Mouse (Mus musculus) CH12.LX (cell line): ENCODE measurements around the gene Rgs3.

Experiments
- CHD2 ChIP-seq: IDR thresholded peaks from 2 replicates; pipeline ENCODE4 v1.6.1; 2011; ENCODE audit warnings: low read length, improper control_type of control experiment
- CTCF ChIP-seq, 2 experiments: IDR thresholded peaks in 1 of 2; conservative IDR thresholded peaks in 1 of 2; 2 replicates each; pipeline ENCODE4 v1.5.1; 2011 to 2012; ENCODE audit warnings: low read depth in 2 of 2, low read length in 2 of 2, improper control_type of control experiment in 1 of 2, inconsistent platforms in 1 of 2, mild to moderate bottlenecking in 1 of 2, moderate library complexity in 1 of 2
- ELF1 ChIP-seq: IDR thresholded peaks from 2 replicates; pipeline ENCODE4 v1.6.1; 2014; ENCODE audit warnings: low read depth, mild to moderate bottlenecking, inconsistent platforms, low read length, improper control_type of control experiment
- GABPA ChIP-seq: IDR thresholded peaks from 2 replicates; pipeline ENCODE4 v1.6.1; 2012; ENCODE audit warnings: low read depth, low read length, improper control_type of control experiment, inconsistent platforms; ENCODE audit not compliant: insufficient replicate concordance
- HCFC1 ChIP-seq: IDR thresholded peaks from 2 replicates; pipeline ENCODE4 v1.6.1; 2012; ENCODE audit warnings: low read depth, mild to moderate bottlenecking, inconsistent platforms, low read length, improper control_type of control experiment
- JUND ChIP-seq: conservative IDR thresholded peaks from 2 replicates; pipeline ENCODE4 v1.6.1; 2011; ENCODE audit warnings: low read depth, low read length, improper control_type of control experiment
- KAT2A ChIP-seq: IDR thresholded peaks from 2 replicates; pipeline ENCODE4 v1.6.1; 2012; ENCODE audit warnings: low read length, improper control_type of control experiment, inconsistent platforms; ENCODE audit not compliant: insufficient replicate concordance
- POLR2A ChIP-seq: IDR thresholded peaks from 2 replicates; pipeline ENCODE4 v1.6.1; 2011; ENCODE audit warnings: low read depth, mild to moderate bottlenecking, improper control_type of control experiment, low read length
- RCOR1 ChIP-seq: conservative IDR thresholded peaks from 2 replicates; pipeline ENCODE4 v1.6.1; 2012; ENCODE audit warnings: low read depth, mild to moderate bottlenecking, inconsistent platforms, low read length, improper control_type of control experiment
- TBP ChIP-seq: conservative IDR thresholded peaks from 2 replicates; pipeline ENCODE4 v1.6.1; 2011; ENCODE audit warnings: low read depth, low read length, improper control_type of control experiment
- TCF12 ChIP-seq: IDR thresholded peaks from 2 replicates; pipeline ENCODE4 v1.6.1; 2014; ENCODE audit warnings: low read depth, mild to moderate bottlenecking, inconsistent platforms, low read length, improper control_type of control experiment
- UBTF ChIP-seq: IDR thresholded peaks from 2 replicates; pipeline ENCODE4 v1.6.1; 2012; ENCODE audit warnings: low read depth, mild to moderate bottlenecking, inconsistent platforms, low read length, improper control_type of control experiment, moderate library complexity
- USF1 ChIP-seq: IDR thresholded peaks from 2 replicates; pipeline ENCODE4 v1.6.1; 2014; ENCODE audit warnings: low read depth, mild to moderate bottlenecking, inconsistent platforms, low read length, improper control_type of control experiment
- ZNF384 ChIP-seq: IDR thresholded peaks from 2 replicates; pipeline ENCODE4 v1.6.1; 2012; ENCODE audit warnings: low read depth, low read length, improper control_type of control experiment, inconsistent platforms

GRCm38 (mm10) chr4:62569603-62570002 lies 10.0 kb downstream of the Rgs3 start:
- TF ChIP-seq TBP (no peak), TCF12 (no peak), GABPA (no peak), CTCF (conservative IDR thresholded peaks at IDR 0.05 in 1 of 2, IDR thresholded peaks at IDR 0.05 in 1 of 2; ENCODE audit: low read depth in 2 of 2, low read length in 2 of 2) (no peak), ZNF384 (no peak), POLR2A (no peak), UBTF (no peak), CHD2 (no peak), KAT2A (no peak), USF1 (no peak), ELF1 (no peak), RCOR1 (no peak), JUND (no peak), HCFC1 (no peak)
